Mouse (Mus musculus) testis, adult 10 weeks (tissue): ENCODE measurements around the gene Olfr1048. TPM values are rescaled to one million over a fixed set of nuclear protein-coding genes. Genes with fewer than 3 reads are reported as not detected.

ENCODE experiments used
- polyA plus RNA-seq: library from polyadenylated mRNA; stranded (reverse); fragments of 350-450 nt; fragmentation: Illumina TruSeq; extraction: RNeasy Lipid Tissue Mini Kit (QIAGEN cat#74804); gene quantifications from one replicate; pipeline ENCODE4 v1.2.3, GENCODE M21; 2014; ENCODE audit warnings: low read depth, low replicate concordance

Olfr1048 gene
- polyA plus RNA-seq = not detected

DNA sequence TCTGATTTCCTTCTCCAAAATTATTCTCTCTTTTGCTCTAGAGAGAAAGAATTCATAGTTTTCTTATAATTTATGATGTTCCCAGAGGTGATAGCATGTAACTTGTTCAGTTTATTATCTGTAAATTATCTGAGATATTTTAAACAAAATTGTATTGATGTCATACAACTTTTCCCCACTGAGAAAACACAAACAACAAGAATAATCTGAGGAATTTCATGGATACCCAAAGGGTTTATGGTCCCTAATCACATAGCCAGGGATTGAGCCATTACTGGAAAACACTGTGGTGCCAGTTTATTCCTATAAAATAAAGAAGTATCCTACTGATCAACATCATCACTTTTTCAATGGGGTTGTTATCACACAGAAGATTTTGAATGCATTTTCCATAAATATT lies at the start of gene Olfr1048:
Olfr1048 (minus strand) TSS at position 101 of the 400 bp plus-strand sequence.

DNA sequence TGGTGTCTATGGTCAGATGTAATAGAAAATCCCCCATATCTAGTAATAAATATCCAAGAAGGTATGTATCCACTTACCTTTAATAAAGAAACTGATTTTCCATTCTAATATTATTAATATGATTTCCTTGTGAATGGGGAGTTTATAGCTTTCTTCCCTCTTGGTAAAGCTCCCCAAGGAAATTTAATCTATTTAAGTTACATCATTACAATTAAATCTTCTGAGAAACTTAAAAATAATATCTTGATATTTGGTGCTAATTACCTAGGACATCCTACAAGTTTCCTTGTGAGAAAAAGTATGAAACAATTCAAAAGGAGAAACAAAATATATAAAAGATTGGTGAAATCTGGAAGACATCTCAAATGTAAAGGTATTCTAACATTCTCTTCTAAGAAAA lies 38.9 kb upstream of the Olfr1048 start, which contains the start of gene Olfr1051:
Olfr1051 (minus strand) TSS at position 101 of the 400 bp plus-strand sequence.

DNA sequence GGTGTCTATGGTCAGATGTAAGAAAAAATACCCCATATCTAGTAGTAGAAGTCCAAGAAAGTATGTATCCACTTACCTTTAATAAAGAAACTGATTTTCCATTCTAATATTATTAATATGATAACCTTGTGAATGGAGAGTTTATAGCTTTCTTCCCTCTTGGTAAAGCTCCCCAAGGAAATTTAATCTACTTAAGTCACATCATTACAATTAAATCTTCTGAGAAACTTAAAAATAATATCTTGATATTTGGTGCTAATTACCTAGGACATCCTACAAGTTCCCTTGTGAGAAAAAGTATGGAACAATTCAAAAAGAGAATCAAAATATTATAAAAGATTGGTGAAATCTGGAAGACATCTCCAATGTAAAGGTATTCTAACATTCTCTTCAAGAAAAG lies 18.1 kb upstream of the Olfr1048 start, which contains the start of gene Olfr1049:
Olfr1049 (minus strand) TSS at position 101 of the 400 bp plus-strand sequence.

DNA sequence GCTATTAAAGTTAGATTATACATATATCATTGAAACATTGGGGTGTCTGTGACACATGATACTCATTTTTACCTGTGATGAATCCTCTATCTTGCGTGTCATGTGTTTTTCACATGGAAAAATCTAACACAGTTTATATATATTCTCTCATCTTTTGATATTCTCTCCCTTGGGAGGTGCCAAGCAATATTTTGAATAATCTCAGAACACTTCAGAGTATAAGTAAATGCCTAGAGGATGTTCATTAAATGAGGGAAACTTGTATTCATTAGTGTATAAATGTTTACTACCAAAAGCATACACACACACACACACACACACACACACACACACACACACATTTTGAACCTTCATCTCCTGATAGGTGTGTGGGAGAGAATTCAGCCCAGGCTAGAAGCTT lies 8.8 kb downstream of the Olfr1048 start, which contains the start of gene Olfr1047:
Olfr1047 (minus strand) TSS at position 101 of the 400 bp plus-strand sequence.

DNA sequence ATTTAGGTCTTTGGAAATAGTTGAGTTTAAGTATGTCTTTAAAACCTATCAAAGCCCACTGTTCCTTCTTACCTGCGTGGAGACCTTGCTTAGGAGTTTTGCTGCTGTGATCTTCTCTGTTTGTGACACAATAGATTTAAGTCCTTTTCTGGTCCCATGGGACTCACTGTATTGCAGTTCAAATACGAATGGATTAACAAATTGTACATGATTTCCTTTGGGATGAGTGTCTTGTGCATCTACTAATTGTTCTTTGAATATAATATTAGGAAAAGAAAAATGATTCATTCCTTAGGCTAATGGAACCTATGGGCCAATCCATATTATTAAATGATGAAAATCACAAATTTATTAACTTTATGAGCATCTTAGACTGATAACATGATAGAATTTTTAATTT lies 20.9 kb downstream of the Olfr1048 start, which contains the start of gene Olfr1046:
Olfr1046 (minus strand) TSS at position 101 of the 400 bp plus-strand sequence.

DNA sequence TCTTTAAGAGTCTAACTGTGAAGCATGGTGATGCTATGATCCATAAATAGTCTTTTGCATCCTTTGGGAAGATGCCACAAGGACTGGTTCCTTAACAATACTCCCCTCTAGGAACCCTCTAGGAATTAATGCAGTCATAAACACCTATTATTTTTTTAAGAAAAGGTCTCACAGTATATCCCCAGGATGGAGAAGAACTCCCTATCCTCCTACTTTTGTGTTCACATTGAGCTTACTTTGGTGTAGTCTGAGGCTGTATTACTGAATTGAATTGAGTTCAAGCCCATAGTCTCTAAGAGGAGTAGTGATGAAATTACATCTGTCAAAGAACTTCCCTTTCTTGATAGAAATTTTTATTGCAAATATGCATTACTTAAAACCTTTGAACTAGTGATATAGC lies 37.2 kb downstream of the Olfr1048 start, which contains the start of gene Olfr1045:
Olfr1045 (minus strand) TSS at position 101 of the 400 bp plus-strand sequence.

DNA sequence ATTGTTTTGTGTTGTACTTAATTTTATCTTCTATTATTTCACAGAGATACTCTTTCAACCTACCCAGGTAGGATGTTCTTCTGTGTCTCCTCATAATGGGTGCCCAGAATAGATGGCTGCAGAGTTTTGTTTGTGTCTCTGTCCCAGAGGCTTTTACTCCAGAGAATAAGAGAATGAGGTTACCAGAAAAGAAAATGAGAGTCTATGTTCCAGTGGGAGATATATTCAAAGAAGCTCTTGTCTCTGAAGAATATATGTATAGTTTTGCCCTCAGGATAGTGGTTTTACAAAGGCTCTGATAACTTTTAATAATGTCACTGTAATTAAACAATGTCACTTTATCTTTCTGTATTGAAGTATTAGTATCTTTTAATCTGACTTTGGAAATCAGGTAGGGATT lies 54.5 kb downstream of the Olfr1048 start, which contains the start of gene Olfr52:
Olfr52 (minus strand) TSS at position 101 of the 400 bp plus-strand sequence.

Other genes with a start within 250 kb of the Olfr1048 start
- gene Olfr1031, start 250.0 kb downstream of the Olfr1048 start, polyA plus RNA-seq = not detected
- not detected for gene Olfr1032, start 234.7 kb downstream of the Olfr1048 start, polyA plus RNA-seq
- gene Olfr1033, start 219.7 kb downstream of the Olfr1048 start, polyA plus RNA-seq = 1.5 TPM
- 0.11 TPM for gene Olfr1034, start 194.4 kb downstream of the Olfr1048 start, polyA plus RNA-seq
- not detected for gene Olfr1036, start 166.3 kb downstream of the Olfr1048 start, polyA plus RNA-seq
- 0.15 TPM for gene Olfr1037, start 152.9 kb downstream of the Olfr1048 start, polyA plus RNA-seq
- gene Olfr1039, start 104.4 kb downstream of the Olfr1048 start, polyA plus RNA-seq = not detected
- gene Olfr1040, start 93.6 kb downstream of the Olfr1048 start, polyA plus RNA-seq = not detected
- gene Olfr1042, start 78.5 kb downstream of the Olfr1048 start, polyA plus RNA-seq = not detected
- not detected for gene Olfr1043, start 72.8 kb downstream of the Olfr1048 start, polyA plus RNA-seq
- not detected for gene Olfr1044, start 62.5 kb downstream of the Olfr1048 start, polyA plus RNA-seq
- gene Olfr52, start 54.6 kb downstream of the Olfr1048 start, polyA plus RNA-seq = not detected
- gene Olfr1045, start 37.3 kb downstream of the Olfr1048 start, polyA plus RNA-seq = not detected
- not detected for gene Olfr1046, start 21.0 kb downstream of the Olfr1048 start, polyA plus RNA-seq
- not detected for gene Olfr1047, start 8.9 kb downstream of the Olfr1048 start, polyA plus RNA-seq
- not detected for gene Olfr1049, start 18.0 kb upstream of the Olfr1048 start, polyA plus RNA-seq
- not detected for gene Olfr1051, start 38.8 kb upstream of the Olfr1048 start, polyA plus RNA-seq
- not detected for gene Olfr1052, start 52.2 kb upstream of the Olfr1048 start, polyA plus RNA-seq
- not detected for gene Olfr1053, start 75.0 kb upstream of the Olfr1048 start, polyA plus RNA-seq
- gene Olfr1054, start 95.1 kb upstream of the Olfr1048 start, polyA plus RNA-seq = not detected
- gene Olfr1055, start 110.0 kb upstream of the Olfr1048 start, polyA plus RNA-seq = not detected
- not detected for gene Olfr1056, start 122.2 kb upstream of the Olfr1048 start, polyA plus RNA-seq
- not detected for gene Olfr1057, start 138.1 kb upstream of the Olfr1048 start, polyA plus RNA-seq
- gene Olfr1058, start 148.3 kb upstream of the Olfr1048 start, polyA plus RNA-seq = not detected
- not detected for gene Olfr1061, start 173.8 kb upstream of the Olfr1048 start, polyA plus RNA-seq
- gene Olfr1062, start 186.5 kb upstream of the Olfr1048 start, polyA plus RNA-seq = not detected
- not detected for gene Olfr1065, start 210.3 kb upstream of the Olfr1048 start, polyA plus RNA-seq
- not detected for gene Olfr1066, start 216.0 kb upstream of the Olfr1048 start, polyA plus RNA-seq
- gene Olfr228, start 247.1 kb upstream of the Olfr1048 start, polyA plus RNA-seq = not detected